8 mouse cellular contexts compared by ENCODE assay signal in genomic region chr13:23530901-23531875, GRCm38 (mm10). TPM values are rescaled to one million over a fixed set of nuclear protein-coding genes. Genes with fewer than 3 reads are reported as not detected.
DNase-seq lines count a peak whose midpoint lies in the region; ATAC-seq and TF ChIP-seq lines count a peak whose summit lies in the region.

Gene Hist1h4h (plus strand): TSS chr13:23531050.

- peak within 1 kb of the TSS; percentile 72 for H3K4me2 ChIP-seq in forebrain, postnatal 0 days (ENCODE audit: low read depth)
- peak within 1 kb of the TSS; percentile 66 for H3K4me2 ChIP-seq in lung, embryonic 15.5 days

- H3K27me3 ChIP-seq in forebrain, postnatal 0 days (ENCODE audit: insufficient read depth, low read length) = no peaks in the 10 kb centered on the region
- H3K27me3 ChIP-seq in lung, embryonic 15.5 days = no peaks in the 10 kb centered on the region

- TF ChIP-seq CTCF in forebrain, postnatal 0 days (IDR thresholded peaks at IDR 0.05; ENCODE audit: low read depth) = no peak

- peak; percentile 87 for ATAC-seq in forebrain, postnatal 0 days
- ATAC-seq in lung, embryonic 15.5 days (ENCODE audit: borderline replicate concordance, extremely low read depth, low FRiP score, low TSS enrichment) = peak; percentile 77

- in situ Hi-C loops in ES-E14 (cut with MboI; ENCODE audit: low sequenced_read_pairs in 2 of 2, unreplicated experiment in 2 of 2) = loop anchor here in 1 of 2 experiments (25.0 kb wide), 1 partner anchor 1494 kb away; the partner anchor contains the start of genes Hist1h2ag, Hist1h2ah, Hist1h2bj and Hist1h2bk

- H3K9ac ChIP-seq in ES-E14 (ENCODE audit: insufficient read depth, low read depth, low read length, poor library complexity, severe bottlenecking) = peak within 1 kb of the TSS; percentile 78
- peak within 1 kb of the TSS; percentile 82 for H3K9ac ChIP-seq in forebrain, postnatal 0 days
- peak within 1 kb of the TSS; percentile 57 for H3K9ac ChIP-seq in lung, embryonic 15.5 days

- H3K4me3 ChIP-seq in ES-E14 (ENCODE audit: insufficient read depth in 1 of 2, low read depth in 1 of 2, low read length in 2 of 2, poor library complexity in 1 of 2, severe bottlenecking in 1 of 2) = peak within 1 kb of the TSS; percentile 67 to 83
- H3K4me3 ChIP-seq in forebrain, postnatal 0 days (ENCODE audit: low read depth, low read length) = peak within 1 kb of the TSS; percentile 68
- H3K4me3 ChIP-seq in lung, embryonic 15.5 days = peak within 1 kb of the TSS; percentile 48

- H3K27ac ChIP-seq in ES-E14 (ENCODE audit: insufficient read depth, low read depth, low read length, poor library complexity, severe bottlenecking) = peak within 1 kb of the TSS; percentile 93
- H3K27ac ChIP-seq in forebrain, postnatal 0 days (ENCODE audit: low read depth, low read length) = peak within 1 kb of the TSS; percentile 98
- H3K27ac ChIP-seq in lung, embryonic 15.5 days = peak within 1 kb of the TSS; percentile 98

- H3K4me1 ChIP-seq in ES-E14 (ENCODE audit: control insufficient read depth in 2 of 2, insufficient read depth in 2 of 2, low read length in 2 of 2, poor library complexity in 1 of 2) = peaks cover 0 to 2% of the 10 kb centered on the region in 2 experiments; a peak in 1 of 4 replicates
- H3K4me1 ChIP-seq in forebrain, postnatal 0 days (ENCODE audit: insufficient read depth) = peaks cover 22% of the 10 kb centered on the region
- H3K4me1 ChIP-seq in lung, embryonic 15.5 days = peaks cover 32% of the 10 kb centered on the region

- DNase-seq in ES-E14 (ENCODE audit: low read depth, low spot score) = peak; percentile 96
- DNase-seq in cerebellum, adult 18-20 months = peak; percentile 95 to 97
- peak; percentile 99 for DNase-seq in forebrain, postnatal 0 days
- DNase-seq in heart, postnatal 4 days = peak; percentile 97
- DNase-seq in layer of hippocampus, adult 8-10 months (ENCODE audit: low spot score in 2 of 2) = peak; percentile 97
- peak; percentile 95 for DNase-seq in ovary, adult 18-20 months (ENCODE audit: low spot score)
- peak; percentile 99 for DNase-seq in thymus, postnatal 0 days (ENCODE audit: low spot score)

- no peaks in the 10 kb centered on the region for H3K9me3 ChIP-seq in ES-E14 (ENCODE audit: control insufficient read depth, insufficient read depth, low read depth, low read length)
- H3K9me3 ChIP-seq in forebrain, postnatal 0 days (ENCODE audit: low read length) = no peaks in the 10 kb centered on the region
- no peaks in the 10 kb centered on the region for H3K9me3 ChIP-seq in lung, embryonic 15.5 days

- under 1% methylated on average over 57 of the region's 70 CpGs for WGBS in forebrain, postnatal 0 days
- under 1% methylated on average over 64 of the region's 70 CpGs for WGBS in lung, embryonic 15.5 days

- H3K36me3 ChIP-seq in ES-E14 (ENCODE audit: control insufficient read depth, insufficient read depth, low read length, poor library complexity, severe bottlenecking) = no peaks in the 10 kb centered on the region
- no peaks in the 10 kb centered on the region for H3K36me3 ChIP-seq in forebrain, postnatal 0 days (ENCODE audit: insufficient read depth)
- H3K36me3 ChIP-seq in lung, embryonic 15.5 days = no peaks in the 10 kb centered on the region

TF ChIP-seq in ES-E14, 5 proteins besides CTCF, POLR2A, EP300 and RAD21:
- TF ChIP-seq ZC3H11A (IDR thresholded peaks at IDR 0.05; ENCODE audit: borderline replicate concordance, low read depth, low read length) = no peak
- TF ChIP-seq ZNF384 (IDR thresholded peaks at IDR 0.05; ENCODE audit: low read depth, low read length) = no peak
- no peak for TF ChIP-seq MAFK (IDR thresholded peaks at IDR 0.05; ENCODE audit: insufficient read depth, low read depth, low read length)
- no peak for TF ChIP-seq HCFC1 (IDR thresholded peaks at IDR 0.05; ENCODE audit: borderline replicate concordance, insufficient read depth, low read length)
- no peak for TF ChIP-seq CHD2 (IDR thresholded peaks at IDR 0.05; ENCODE audit: low read depth, low read length)

RNA-seq across cellular contexts. Expression of gene Hist1h4h, which starts in this region (rescaled TPM):
- total RNA-seq in ES-E14 (2012; rRNA removed) = 2,382 and 2,804 TPM in 2 replicates
- 1,275 and 1,840 TPM in 2 replicates for total RNA-seq in forebrain, postnatal 0 days (2014; rRNA removed)
- 4.1 and 5.7 TPM in 2 replicates for polyA plus RNA-seq in forebrain, postnatal 0 days (2015; fragmentation: Nextera tagmentation; extraction: Ambion mirVana)
- 1,000 to 10,000 TPM; 1,227 to 1,327 TPM for total RNA-seq in heart, postnatal 4 days (2021)
- 100 to 1,000 TPM; 236 to 302 (median 261) TPM for total RNA-seq in layer of hippocampus, adult 8-10 months (2022)
- polyA plus RNA-seq in lung, embryonic 15.5 days (2015; fragmentation: Nextera tagmentation; extraction: Ambion mirVana) = 6.9 and 8.1 TPM in 2 replicates
- polyA plus RNA-seq in thymus, postnatal 0 days (2015; fragmentation: Nextera tagmentation; extraction: Ambion mirVana) = 24.2 and 31.5 TPM in 2 replicates

Comparison
In these comparisons a context has a peak if more than half of its experiments do, and no peak if none do; other contexts are left out.
1. Peak in every context shown above with its lines: DNase-seq, ATAC-seq, H3K4me3 ChIP-seq and H3K27ac ChIP-seq.